Mouse (Mus musculus): ENCODE measurements around the gene Trmt1. TPM values are rescaled to one million over a fixed set of nuclear protein-coding genes. Genes with fewer than 3 reads are reported as not detected.

Trmt1 gene
- total RNA-seq, 2 experiments from 2014 or later, result 47.0 to 51.4 TPM

Other genes with a start within 250 kb of the Trmt1 start
- gene Ier2, start 23.5 kb upstream of the Trmt1 start, total RNA-seq (2021), result 1 to 10 TPM; 4.7 to 8.3 TPM
- 10 to 100 TPM; 19.3 to 22.8 TPM for gene Nacc1, start 1.6 kb downstream of the Trmt1 start, total RNA-seq (2021)
- 1 to 10 TPM in 1 of 2 experiments, under 1 TPM in 1; 0.73 to 1.6 TPM for gene Lyl1, start 15.2 kb downstream of the Trmt1 start, total RNA-seq (2021)
- gene G430095P16Rik, start 36.7 kb downstream of the Trmt1 start, total RNA-seq (2021), result under 1 TPM; 0.34 to 0.45 TPM
- gene Nfix, start 114.0 kb downstream of the Trmt1 start, total RNA-seq (2021), result 100 to 1,000 TPM; 481 to 528 TPM
- gene Dand5, start 136.5 kb downstream of the Trmt1 start, total RNA-seq (2021), result 10 to 100 TPM; 12.8 to 12.9 TPM
- 10 to 100 TPM; 22.9 to 24.2 TPM for gene Gadd45gip1, start 145.2 kb downstream of the Trmt1 start, total RNA-seq (2021)
- gene Rad23a, start 154.4 kb downstream of the Trmt1 start, total RNA-seq (2021), result 100 to 1,000 TPM; 171 to 176 TPM
- 100 to 1,000 TPM; 145 to 160 TPM for gene Calr, start 160.6 kb downstream of the Trmt1 start, total RNA-seq (2021)
- gene Farsa, start 170.7 kb downstream of the Trmt1 start, total RNA-seq (2021), result 10 to 100 TPM; 22.8 to 25.2 TPM
- 1 to 10 TPM; 1.3 to 1.4 TPM for gene Syce2, start 185.8 kb downstream of the Trmt1 start, total RNA-seq (2021)
- 10 to 100 TPM; 33.7 to 38.2 TPM for gene Gcdh, start 207.6 kb downstream of the Trmt1 start, total RNA-seq (2021)
- gene Klf1, start 215.6 kb downstream of the Trmt1 start, total RNA-seq (2021), result not detected
- 1 to 10 TPM; 6.1 to 6.8 TPM for gene Dnase2a, start 222.3 kb downstream of the Trmt1 start, total RNA-seq (2021)

All from gastrocnemius, adult 18-20 months (tissue).